Mouse (Mus musculus) limb, embryonic 13.5 days (tissue): ENCODE data around the gene Zfp13. TPM values are rescaled to one million over a fixed set of nuclear protein-coding genes. Genes with fewer than 3 reads are reported as not detected.

Experiments
- ATAC-seq: fragments of 200-750 bp; cut with Nextera tagmentation; 2 replicates; pipeline ENCODE4 v1.8.0; 2017; ENCODE audit warnings: low read depth, moderate number of reproducible peaks, moderate TSS enrichment; ENCODE audit not compliant: low FRiP score
- H3K27ac ChIP-seq: fragments of 300-500 bp; sonication (generic); 2 replicates; pipeline ENCODE4 v1.5.1; 2015; ENCODE audit warnings: inconsistent platforms, mild to moderate bottlenecking, moderate library complexity
- H3K27me3 ChIP-seq: fragments of 300-500 bp; sonication (generic); 2 replicates; pipeline ENCODE4 v1.6.1; 2015; ENCODE audit warnings: mild to moderate bottlenecking, inconsistent platforms
- H3K36me3 ChIP-seq: fragments of 300-500 bp; sonication (generic); 2 replicates; pipeline ENCODE4 v1.6.1; 2015; ENCODE audit warnings: inconsistent platforms, mild to moderate bottlenecking, moderate library complexity
- H3K4me1 ChIP-seq: fragments of 300-500 bp; sonication (generic); 2 replicates; pipeline ENCODE4 v1.6.1; 2015; ENCODE audit warnings: inconsistent platforms
- H3K4me2 ChIP-seq: fragments of 300-500 bp; sonication (generic); replicated peaks from 2 replicates; pipeline ENCODE4 v1.6.1; 2015; ENCODE audit warnings: inconsistent platforms, mild to moderate bottlenecking, moderate library complexity
- H3K4me3 ChIP-seq: fragments of 300-500 bp; sonication (generic); 2 replicates; pipeline ENCODE4 v1.5.1; 2015; ENCODE audit warnings: moderate library complexity, mild to moderate bottlenecking, inconsistent platforms
- H3K9ac ChIP-seq: fragments of 300-500 bp; sonication (generic); 2 replicates; pipeline ENCODE4 v1.6.1; 2015; ENCODE audit warnings: mild to moderate bottlenecking, inconsistent platforms
- H3K9me3 ChIP-seq: fragments of 300-500 bp; sonication (generic); 2 replicates; pipeline ENCODE4 v1.6.1; 2016; ENCODE audit warnings: inconsistent platforms
- WGBS: fragments of 180-500 bp; shearing (Covaris S2); methylation state at CpG from one replicate; pipeline ENCODE4 v1.1.7; 2015; 5-methylcytosine and 5-hydroxymethylcytosine counted together
- polyA plus RNA-seq: library from polyadenylated mRNA; unstranded; fragments of >200 nt; fragmentation: Nextera tagmentation; extraction: Ambion mirVana; gene quantifications from 2 replicates; pipeline ENCODE4 v1.2.1, GENCODE M21; 2015

Zfp13 gene
- polyA plus RNA-seq, 1 experiment from 2014 or later: 19.9 TPM

DNA sequence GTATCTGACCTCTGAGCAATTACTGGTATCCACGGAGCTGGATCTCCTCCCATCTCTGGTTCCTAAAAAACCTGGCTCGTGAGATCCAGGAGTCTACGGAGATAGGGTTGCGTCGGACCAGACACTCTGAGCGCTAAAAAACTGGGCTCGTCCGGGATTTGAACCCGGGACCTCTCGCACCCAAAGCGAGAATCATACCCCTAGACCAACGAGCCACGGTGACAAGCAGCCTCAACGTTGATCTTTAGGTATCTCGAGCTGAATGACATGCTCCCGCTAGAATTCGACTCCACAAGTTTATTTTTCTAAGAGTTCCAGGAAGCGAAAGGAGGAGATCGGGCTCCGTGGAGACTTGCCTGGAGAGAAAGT, 53.0 kb downstream of the Zfp13 start:
- H3K4me2 ChIP-seq: peak overlapping the region; percentile 64
- 2% methylated on average over 20 of the region's 20 CpGs for WGBS
- H3K27ac ChIP-seq: peak overlapping the region; percentile 63; the same call in 1 of the 2 replicates
- H3K4me1 ChIP-seq: peaks cover 20% of the 10 kb centered on the region
- peaks cover 11% of the 10 kb centered on the region; the same call in 1 of the 2 replicates for H3K27me3 ChIP-seq
- peak overlapping the region; percentile 69 for H3K4me3 ChIP-seq
- peak overlapping the region; percentile 73 for H3K9ac ChIP-seq
- no peaks in the 10 kb centered on the region for H3K9me3 ChIP-seq
- H3K36me3 ChIP-seq: no peaks in the 10 kb centered on the region
- ATAC-seq: peak; percentile 51

- Histone ChIP-seq H3K4me2 (peak overlapping the region; percentile 64), H3K27me3 (peaks cover 16% of the 10 kb centered on the region), H3K36me3 (no peaks in the 10 kb centered on the region), H3K4me3 (peak overlapping the region; percentile 69), H3K4me1 (peaks cover 21% of the 10 kb centered on the region), H3K9ac (no peak overlapping the region), H3K9me3 (no peaks in the 10 kb centered on the region), H3K27ac (no peak overlapping the region)
- ATAC-seq: no peak
- WGBS: 15% methylated on average over 6 of the region's 6 CpGs
Observed at GRCm38 (mm10) chr17:23545841-23546240, 53.4 kb downstream of the Zfp13 start.

DNA sequence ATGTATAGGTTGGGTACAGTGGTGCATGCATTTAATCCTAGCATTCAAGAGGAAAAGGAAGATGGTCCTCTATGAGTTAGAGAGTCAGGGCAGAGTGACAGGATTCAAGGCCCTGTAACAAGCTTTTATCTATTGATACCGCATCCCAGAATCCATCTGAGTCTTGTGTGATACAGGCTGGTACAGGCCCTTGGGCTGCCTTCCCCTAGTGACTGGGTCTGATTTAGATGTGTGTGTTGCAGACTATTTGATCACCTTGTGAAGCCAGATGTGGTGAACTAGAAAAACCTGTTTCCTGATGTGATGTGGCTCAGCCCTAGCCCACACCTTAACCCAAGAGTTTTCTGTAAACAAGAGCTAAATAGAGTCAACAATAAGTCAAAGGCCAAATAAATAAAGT, 54.5 kb downstream of the Zfp13 start:
- Histone ChIP-seq H3K4me1 (peaks cover 21% of the 10 kb centered on the region), H3K9ac (no peak overlapping the region), H3K4me2 (no peak overlapping the region), H3K27me3 (peaks cover 27% of the 10 kb centered on the region), H3K36me3 (no peaks in the 10 kb centered on the region), H3K4me3 (no peak overlapping the region), H3K27ac (no peak overlapping the region), H3K9me3 (no peaks in the 10 kb centered on the region)
- ATAC-seq: no peak
- WGBS: 93% methylated on average over 1 of the region's 1 CpGs

- Histone ChIP-seq H3K27me3 (peaks cover 35% of the 10 kb centered on the region), H3K27ac (no peak overlapping the region), H3K4me3 (no peak overlapping the region), H3K9ac (no peak overlapping the region), H3K9me3 (no peaks in the 10 kb centered on the region), H3K4me2 (no peak overlapping the region), H3K36me3 (no peaks in the 10 kb centered on the region), H3K4me1 (peaks cover 13% of the 10 kb centered on the region; the same call in 1 of the 2 replicates)
- no peak for ATAC-seq
- 72% methylated on average over 4 of the region's 4 CpGs for WGBS
Observed at GRCm38 (mm10) chr17:23543983-23544382, 55.3 kb downstream of the Zfp13 start.

- 18% methylated on average over 5 of the region's 5 CpGs for WGBS
- Histone ChIP-seq H3K4me2 (no peak overlapping the region), H3K4me3 (no peak overlapping the region), H3K27me3 (peaks cover 41% of the 10 kb centered on the region), H3K9ac (no peak overlapping the region), H3K9me3 (no peaks in the 10 kb centered on the region), H3K27ac (no peak overlapping the region), H3K4me1 (peaks cover 11% of the 10 kb centered on the region; the same call in 1 of the 2 replicates), H3K36me3 (no peaks in the 10 kb centered on the region)
- ATAC-seq: no peak
Observed at GRCm38 (mm10) chr17:23543325-23543724, 56.0 kb downstream of the Zfp13 start.

- Histone ChIP-seq H3K36me3 (no peaks in the 10 kb centered on the region), H3K4me3 (no peak overlapping the region), H3K27me3 (peaks cover 46% of the 10 kb centered on the region), H3K9me3 (no peaks in the 10 kb centered on the region), H3K4me2 (no peak overlapping the region), H3K9ac (no peak overlapping the region), H3K4me1 (peaks cover 16% of the 10 kb centered on the region), H3K27ac (no peak overlapping the region)
- no peak for ATAC-seq
- WGBS: 33% methylated on average over 4 of the region's 4 CpGs
Observed at GRCm38 (mm10) chr17:23542835-23543234, 56.5 kb downstream of the Zfp13 start.

DNA sequence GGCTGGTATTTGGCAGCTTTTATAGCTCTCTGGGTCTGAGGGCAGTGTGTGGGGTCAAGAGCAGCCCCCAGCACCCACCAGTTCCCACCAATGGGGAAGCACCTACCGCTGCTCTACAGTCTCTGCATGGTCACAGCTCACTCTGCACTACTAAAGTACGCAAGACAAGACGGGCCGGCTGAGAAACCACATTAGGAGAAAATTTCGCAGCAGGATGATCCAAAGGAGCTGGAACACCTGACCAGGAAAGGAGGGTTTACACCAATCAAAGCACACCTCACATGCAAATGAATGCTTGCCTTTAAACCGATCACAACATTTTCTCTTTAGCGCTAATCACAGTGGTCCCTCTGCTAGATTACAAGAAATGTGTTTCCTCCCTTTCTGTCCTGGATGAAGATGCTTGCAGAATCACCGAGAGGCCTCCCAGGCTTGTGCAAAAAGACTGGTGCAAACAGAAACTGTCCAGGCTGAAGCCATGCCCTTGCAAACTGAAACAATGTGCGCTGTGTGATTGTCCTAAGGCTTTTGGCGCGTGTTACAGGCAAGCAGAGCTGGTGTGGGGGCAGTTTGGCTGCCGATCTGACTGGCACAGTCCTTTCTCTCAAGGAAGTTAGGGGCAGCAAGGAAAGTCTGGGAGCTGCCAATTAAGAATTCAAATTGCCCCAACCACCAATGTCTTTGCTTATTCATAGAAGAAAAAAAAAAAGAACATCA, 57.1 kb downstream of the Zfp13 start:
- Histone ChIP-seq H3K4me1 (peaks cover 20% of the 10 kb centered on the region), H3K4me3 (peak overlapping the region; percentile 10; the same call in 1 of the 2 replicates), H3K36me3 (no peaks in the 10 kb centered on the region), H3K9me3 (no peaks in the 10 kb centered on the region), H3K27me3 (peaks cover 53% of the 10 kb centered on the region), H3K4me2 (peak overlapping the region; percentile 50), H3K27ac (no peak overlapping the region), H3K9ac (0 out of 2 replicates have a peak overlapping the region, but pooled peaks have one; percentile 9)
- ATAC-seq: no peak
- WGBS: 16% methylated on average over 12 of the region's 12 CpGs

GRCm38 (mm10) chr17:23540605-23541475, 58.4 kb downstream of the Zfp13 start:
- no peak for ATAC-seq
- Histone ChIP-seq H3K36me3 (no peaks in the 10 kb centered on the region), H3K4me2 (peak overlapping the region; percentile 26; the same call in 1 of the 2 replicates), H3K9ac (no peak overlapping the region), H3K4me1 (peaks cover 20% of the 10 kb centered on the region), H3K4me3 (peak overlapping the region; percentile 26), H3K27me3 (peaks cover 55% of the 10 kb centered on the region), H3K27ac (no peak overlapping the region), H3K9me3 (no peaks in the 10 kb centered on the region)
- 13% methylated on average over 31 of the region's 31 CpGs for WGBS

DNA sequence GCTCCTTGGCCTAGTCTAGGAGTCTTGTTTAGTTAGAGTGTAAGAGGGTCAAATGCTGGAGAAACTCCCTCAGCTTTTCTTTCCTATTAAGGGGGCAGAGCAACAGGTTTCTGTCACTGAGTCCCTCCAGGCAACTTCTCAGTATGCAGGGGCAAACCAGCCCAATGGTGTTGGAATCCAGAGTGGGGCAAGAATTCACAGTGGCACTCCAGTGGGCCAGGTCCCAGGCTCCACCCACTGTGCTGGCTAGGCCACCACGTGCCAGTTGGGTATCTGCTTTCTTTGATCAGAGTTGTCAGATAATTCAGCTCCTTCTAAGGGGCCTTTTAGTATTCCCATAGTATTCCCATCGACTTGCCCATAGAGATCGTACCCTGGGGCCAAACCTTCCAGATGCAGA, 59.2 kb downstream of the Zfp13 start:
- H3K4me3 ChIP-seq: no peak overlapping the region
- 30% methylated on average over 3 of the region's 3 CpGs for WGBS
- ATAC-seq: no peak
- H3K4me1 ChIP-seq: peaks cover 20% of the 10 kb centered on the region
- 0 out of 2 replicates have a peak overlapping the region, but pooled peaks have one; percentile 26 for H3K4me2 ChIP-seq
- H3K27me3 ChIP-seq: peaks cover 56% of the 10 kb centered on the region
- H3K36me3 ChIP-seq: no peaks in the 10 kb centered on the region
- H3K9me3 ChIP-seq: no peaks in the 10 kb centered on the region
- no peak overlapping the region for H3K9ac ChIP-seq
- H3K27ac ChIP-seq: no peak overlapping the region

DNA sequence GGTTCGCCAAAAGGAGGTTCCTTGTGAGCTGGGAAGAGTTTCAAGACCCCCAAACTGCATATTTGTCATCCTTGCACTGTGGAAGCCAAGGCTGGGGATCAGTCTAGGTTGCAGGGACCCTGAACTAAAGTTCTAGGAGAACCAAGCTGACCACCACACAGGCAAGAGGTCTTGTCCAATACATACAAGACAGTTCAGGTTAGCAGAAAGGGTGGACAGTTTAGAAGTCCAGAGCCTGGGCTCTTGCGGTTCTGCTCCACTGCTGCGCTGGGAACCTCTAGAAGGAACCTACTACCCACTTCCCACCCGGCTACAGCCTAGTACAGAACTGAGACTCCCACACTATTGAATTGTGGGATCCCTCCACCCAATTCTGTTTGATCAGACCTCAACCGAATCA, 59.7 kb downstream of the Zfp13 start:
- WGBS: 87% methylated on average over 5 of the region's 5 CpGs

DNA sequence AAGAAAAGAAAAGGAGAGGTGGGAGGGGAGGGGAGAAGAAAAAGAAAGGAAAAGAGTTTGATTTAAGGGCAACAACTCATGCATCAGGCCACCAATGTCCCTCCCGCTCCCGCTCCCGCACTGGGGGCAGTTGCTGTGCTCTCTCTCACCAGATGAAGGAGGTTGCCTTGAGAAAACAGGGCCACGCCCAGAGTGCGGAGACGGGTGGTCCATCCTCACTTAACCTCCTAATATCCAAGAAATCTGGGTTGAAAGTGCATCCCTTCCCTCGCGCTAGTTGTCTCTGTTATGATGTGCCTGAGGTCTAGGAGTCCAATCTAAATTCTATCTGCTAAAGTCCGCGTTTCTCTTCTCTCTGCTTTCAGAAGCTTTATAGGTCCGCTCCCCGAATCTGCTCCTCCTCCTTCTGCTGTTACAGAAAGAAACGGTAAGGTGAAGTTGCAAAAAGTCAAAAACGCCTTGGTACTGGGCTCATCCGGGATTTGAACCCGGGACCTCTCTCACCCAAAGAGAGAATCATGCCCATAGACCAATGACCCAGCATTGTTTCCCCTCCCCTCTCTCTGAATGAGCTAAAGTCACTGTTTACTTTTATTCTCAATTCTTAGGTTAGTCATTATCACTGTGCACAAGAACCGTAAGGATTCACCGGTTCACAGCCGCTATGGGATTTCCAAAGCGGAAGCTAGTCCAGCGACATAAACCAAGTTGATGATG, 60.8 kb downstream of the Zfp13 start:
- Histone ChIP-seq H3K27ac (no peak overlapping the region), H3K4me2 (peak overlapping the region; percentile 59), H3K9ac (peak overlapping the region; percentile 39), H3K4me3 (peak overlapping the region; percentile 36), H3K27me3 (peaks cover 69% of the 10 kb centered on the region), H3K36me3 (no peaks in the 10 kb centered on the region), H3K4me1 (peaks cover 20% of the 10 kb centered on the region), H3K9me3 (no peaks in the 10 kb centered on the region)
- no peak for ATAC-seq
- 9% methylated on average over 21 of the region's 21 CpGs for WGBS

More for the DNA sequence above, 59.7 kb downstream of the Zfp13 start:
- no peak overlapping the region for H3K4me2 ChIP-seq
- no peaks in the 10 kb centered on the region for H3K9me3 ChIP-seq
- ATAC-seq: no peak
- H3K27me3 ChIP-seq: peaks cover 61% of the 10 kb centered on the region
- no peak overlapping the region for H3K4me3 ChIP-seq
- H3K27ac ChIP-seq: no peak overlapping the region
- H3K36me3 ChIP-seq: no peaks in the 10 kb centered on the region
- H3K4me1 ChIP-seq: peaks cover 20% of the 10 kb centered on the region
- no peak overlapping the region for H3K9ac ChIP-seq
